Mouse (Mus musculus) testis, postnatal 14 days (tissue): ENCODE measurements at regions not wholly inside any gene's neighbourhood (a gene's known extent, or its start where the extent isn't known, plus 50 kb on each side); places are given as distances from the start of the nearest gene placed in this dataset.

Experiments used
- DNase-seq: peaks from one replicate; pipeline ENCODE4 v3.0.0; 2021; ENCODE audit warnings: low spot score

- no peak for DNase-seq
Observed at GRCm38 (mm10) chr5:85954526-85954925, 110.9 kb downstream of the Cenpc1 start.

- DNase-seq, result peak; percentile 6
Observed at GRCm38 (mm10) chr5:85936667-85937314, 128.6 kb downstream of the Cenpc1 start.

- no peak for DNase-seq
Observed at GRCm38 (mm10) chr5:85918288-85918687, 147.1 kb downstream of the Cenpc1 start.

- DNase-seq, result no peak
Observed at GRCm38 (mm10) chr5:85915000-85915399, 150.4 kb downstream of the Cenpc1 start.

- DNase-seq, result no peak
Observed at GRCm38 (mm10) chr5:85896452-85896851, 168.9 kb downstream of the Cenpc1 start.

GRCm38 (mm10) chr5:85895814-85896213 lies 169.6 kb downstream of the Cenpc1 start:
- DNase-seq, result no peak

GRCm38 (mm10) chr5:85870311-85870710 lies 195.1 kb downstream of the Cenpc1 start:
- DNase-seq, result no peak

- DNase-seq, result no peak
Observed at GRCm38 (mm10) chr5:85832556-85832955, 232.8 kb downstream of the Cenpc1 start.

GRCm38 (mm10) chr5:85795531-85796197 lies 269.7 kb downstream of the Cenpc1 start:
- DNase-seq, result no peak

- DNase-seq, result no peak
Observed at GRCm38 (mm10) chr5:85793148-85793547, 272.2 kb downstream of the Cenpc1 start.

- no peak for DNase-seq
Observed at GRCm38 (mm10) chr5:85780730-85781454, 284.5 kb downstream of the Cenpc1 start.

- DNase-seq, result no peak
Observed at GRCm38 (mm10) chr5:85780017-85780416, 285.4 kb downstream of the Cenpc1 start.

GRCm38 (mm10) chr5:85779205-85779604 lies 286.2 kb downstream of the Cenpc1 start:
- no peak for DNase-seq

- no peak for DNase-seq
Observed at GRCm38 (mm10) chr5:85772660-85773059, 292.7 kb downstream of the Cenpc1 start.

- DNase-seq, result no peak
Observed at GRCm38 (mm10) chr5:85772086-85772485, 293.3 kb downstream of the Cenpc1 start.

- DNase-seq, result no peak
Observed at GRCm38 (mm10) chr5:85767157-85767556, 298.2 kb downstream of the Cenpc1 start.

GRCm38 (mm10) chr5:85756716-85757115 lies 308.7 kb downstream of the Cenpc1 start:
- DNase-seq, result no peak

GRCm38 (mm10) chr5:85754227-85754626 lies 311.2 kb downstream of the Cenpc1 start:
- no peak for DNase-seq

GRCm38 (mm10) chr5:85753109-85753508 lies 312.3 kb downstream of the Cenpc1 start:
- DNase-seq, result no peak

GRCm38 (mm10) chr5:85751649-85752048 lies 313.7 kb downstream of the Cenpc1 start:
- no peak for DNase-seq

- DNase-seq, result no peak
Observed at GRCm38 (mm10) chr5:85750893-85751292, 314.5 kb downstream of the Cenpc1 start.

- no peak for DNase-seq
Observed at GRCm38 (mm10) chr5:85729613-85730012, 335.8 kb downstream of the Cenpc1 start.

- DNase-seq, result no peak
Observed at GRCm38 (mm10) chr5:85707345-85707744, 358.0 kb downstream of the Cenpc1 start.
